Mouse (Mus musculus): ENCODE data around the gene Pdlim7.
A peak's percentile ranks its signal among the peaks of the same experiment; 100 is the strongest.

The Pdlim7 gene

GRCm38 (mm10) chr13:55519606-55520005, 6.1 kb upstream of the Pdlim7 start:
- no peak for DNase-seq (ENCODE audit: low spot score)

- DNase-seq (ENCODE audit: low spot score): peak; percentile 74
Measured at GRCm38 (mm10) chr13:55516955-55517354, 3.5 kb upstream of the Pdlim7 start.

GRCm38 (mm10) chr13:55513828-55514227, 352 bp upstream of the Pdlim7 start:
- DNase-seq (ENCODE audit: low spot score): no peak

- DNase-seq (ENCODE audit: low spot score): no peak
Measured at GRCm38 (mm10) chr13:55512379-55513031, 971 bp downstream of the Pdlim7 start.

- no peak for DNase-seq (ENCODE audit: low spot score)
Measured at GRCm38 (mm10) chr13:55511492-55511861, 2.0 kb downstream of the Pdlim7 start.

- DNase-seq (ENCODE audit: low spot score): no peak
Measured at GRCm38 (mm10) chr13:55510668-55511491, 2.6 kb downstream of the Pdlim7 start.

- DNase-seq (ENCODE audit: low spot score): no peak
Measured at GRCm38 (mm10) chr13:55510332-55510667, 3.2 kb downstream of the Pdlim7 start.

GRCm38 (mm10) chr13:55508531-55508930, 4.9 kb downstream of the Pdlim7 start:
- DNase-seq (ENCODE audit: low spot score): no peak

GRCm38 (mm10) chr13:55507877-55508276, 5.6 kb downstream of the Pdlim7 start:
- DNase-seq (ENCODE audit: low spot score): no peak

GRCm38 (mm10) chr13:55506697-55507096, 6.8 kb downstream of the Pdlim7 start:
- DNase-seq (ENCODE audit: low spot score): no peak

GRCm38 (mm10) chr13:55505810-55506209, 7.7 kb downstream of the Pdlim7 start:
- no peak for DNase-seq (ENCODE audit: low spot score)

- DNase-seq (ENCODE audit: low spot score): no peak
Measured at GRCm38 (mm10) chr13:55504390-55504789, 9.1 kb downstream of the Pdlim7 start.

GRCm38 (mm10) chr13:55502405-55502804, 11.1 kb downstream of the Pdlim7 start:
- no peak for DNase-seq (ENCODE audit: low spot score)

GRCm38 (mm10) chr13:55500575-55500974, 12.9 kb downstream of the Pdlim7 start:
- no peak for DNase-seq (ENCODE audit: low spot score)

- DNase-seq (ENCODE audit: low spot score): no peak
Measured at GRCm38 (mm10) chr13:55498906-55499305, 14.6 kb downstream of the Pdlim7 start.

GRCm38 (mm10) chr13:55496661-55497060, 16.8 kb downstream of the Pdlim7 start:
- no peak for DNase-seq (ENCODE audit: low spot score)

GRCm38 (mm10) chr13:55495702-55496101, 17.8 kb downstream of the Pdlim7 start:
- no peak for DNase-seq (ENCODE audit: low spot score)

- no peak for DNase-seq (ENCODE audit: low spot score)
Measured at GRCm38 (mm10) chr13:55494883-55495621, 18.4 kb downstream of the Pdlim7 start.

GRCm38 (mm10) chr13:55494257-55494656, 19.2 kb downstream of the Pdlim7 start:
- no peak for DNase-seq (ENCODE audit: low spot score)

GRCm38 (mm10) chr13:55487578-55488498, 25.6 kb downstream of the Pdlim7 start, which contains the start of gene Dbn1:
Dbn1 (minus strand) TSS chr13:55488111.
- DNase-seq (ENCODE audit: low spot score): no peak

- DNase-seq (ENCODE audit: low spot score): no peak
Measured at GRCm38 (mm10) chr13:55486916-55487577, 26.4 kb downstream of the Pdlim7 start.
